Mouse (Mus musculus) heart, adult 2 months (tissue): Measurements from ENCODE around the gene Wnt3a.

Experiments used
- CTCF ChIP-seq: fragments of 200-600 bp; IDR thresholded peaks from 2 replicates; pipeline ENCODE4 v1.8.1; 2022; ENCODE audit warnings: antibody characterized with exemption, mild to moderate bottlenecking, moderate library complexity
- EP300 ChIP-seq: fragments of 200-500 bp; IDR thresholded peaks from 2 replicates; pipeline ENCODE4 v1.6.1; 2011; ENCODE audit warnings: low read depth, low read length, control low read depth; ENCODE audit not compliant: insufficient read depth
- POLR2A ChIP-seq: fragments of 200-500 bp; IDR thresholded peaks from 2 replicates; pipeline ENCODE4 v1.6.1; 2011; ENCODE audit warnings: mild to moderate bottlenecking, low read depth, low read length, control low read depth; ENCODE audit not compliant: insufficient read depth

DNA sequence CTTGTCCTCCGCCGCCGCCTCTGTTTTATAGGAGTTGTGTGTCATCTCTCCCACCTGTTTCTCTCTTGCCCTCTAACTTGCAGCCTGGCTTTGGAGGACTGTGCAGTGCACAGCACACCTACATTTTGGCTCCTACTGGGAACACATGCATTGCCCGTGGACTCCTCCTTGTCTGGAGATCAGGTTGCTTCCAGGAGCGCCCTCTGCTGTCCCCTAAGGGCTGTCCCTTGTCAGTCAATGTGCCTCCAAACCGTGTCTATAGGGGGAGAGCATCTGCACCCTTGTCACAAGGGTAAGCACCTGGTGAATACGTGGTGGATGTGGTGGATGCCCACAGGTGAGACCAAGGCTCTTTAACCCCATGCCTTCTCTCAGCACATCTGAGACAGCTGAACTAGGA is 3.1 kb upstream of the Wnt3a start:
- TF ChIP-seq POLR2A: no peak
- peak; percentile 75 for TF ChIP-seq CTCF
- TF ChIP-seq EP300: no peak
